Mouse (Mus musculus) brain, embryonic 14.5 days (tissue): ENCODE data around the gene D8Ertd738e. TPM values are rescaled to one million over a fixed set of nuclear protein-coding genes. Genes with fewer than 3 reads are reported as not detected.

Experiments
- DNase-seq: peaks from one replicate; pipeline ENCODE4 v3.0.0-alpha.2; 2011; ENCODE audit warnings: low read depth
- CTCF ChIP-seq: fragments of 200-500 bp; IDR thresholded peaks from 2 replicates; pipeline ENCODE4 v1.5.1; 2012; ENCODE audit warnings: inconsistent platforms, mild to moderate bottlenecking, moderate library complexity, borderline replicate concordance; ENCODE audit not compliant: insufficient read depth, insufficient read length; ENCODE audit errors: extremely low read depth
- POLR2A ChIP-seq: fragments of 200-500 bp; IDR thresholded peaks from 2 replicates; pipeline ENCODE4 v1.6.1; 2012; ENCODE audit warnings: mild to moderate bottlenecking, inconsistent platforms, borderline replicate concordance; ENCODE audit not compliant: poor library complexity, insufficient read depth, insufficient read length, severe bottlenecking; ENCODE audit errors: extremely low read depth
- polyA plus RNA-seq: library from polyadenylated mRNA; depleted of rRNA; stranded (reverse); fragments of >200 nt; gene quantifications from 2 replicates; pipeline ENCODE4 v1.2.3, GENCODE M21; 2012

D8Ertd738e gene
- polyA plus RNA-seq, 1 experiment = 165 TPM

DNA sequence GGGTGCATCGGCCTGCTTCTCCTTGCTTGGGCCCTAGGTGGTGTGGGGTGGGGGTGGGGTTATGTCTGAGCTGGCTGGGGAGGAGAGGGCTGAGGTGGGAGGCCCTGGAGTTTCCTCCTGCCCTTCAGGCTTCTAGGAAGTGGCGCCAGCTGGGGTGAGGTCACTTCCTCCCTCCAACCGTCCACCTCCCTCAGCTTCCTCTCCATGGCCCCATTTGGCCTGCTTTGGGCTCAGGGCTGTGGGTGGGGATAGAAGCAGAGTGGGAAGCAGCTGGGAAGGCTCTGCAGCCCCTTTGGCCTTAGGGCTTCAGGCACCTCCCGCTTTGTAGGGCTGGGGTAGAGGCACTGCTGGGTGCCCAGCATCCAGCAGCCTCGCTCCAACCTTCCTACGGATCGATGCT is 41.7 kb downstream of the D8Ertd738e start:
- DNase-seq = no peak
- TF ChIP-seq POLR2A (no peak), CTCF (no peak)

DNA sequence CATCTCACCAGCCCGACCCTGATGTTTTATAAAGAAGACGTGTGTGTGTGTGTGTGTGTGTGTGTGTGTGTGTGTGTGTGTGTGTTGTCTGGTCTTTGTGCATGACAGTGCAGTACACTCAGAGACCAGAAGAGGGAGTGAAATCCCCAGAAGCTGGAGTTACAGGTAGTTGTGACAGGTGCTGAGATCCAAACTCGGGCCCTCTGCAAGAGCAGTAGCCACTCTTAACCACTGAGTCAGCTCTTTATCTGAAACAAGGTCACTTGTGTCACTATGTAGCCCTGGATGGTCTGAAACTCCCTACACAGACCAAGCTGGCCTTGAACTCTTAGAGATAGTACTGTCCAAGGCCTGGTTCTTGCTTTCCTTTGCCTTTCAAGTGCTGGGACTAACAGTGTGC is 42.9 kb downstream of the D8Ertd738e start:
- no peak for TF ChIP-seq CTCF
- TF ChIP-seq POLR2A = no peak
- DNase-seq = no peak

DNA sequence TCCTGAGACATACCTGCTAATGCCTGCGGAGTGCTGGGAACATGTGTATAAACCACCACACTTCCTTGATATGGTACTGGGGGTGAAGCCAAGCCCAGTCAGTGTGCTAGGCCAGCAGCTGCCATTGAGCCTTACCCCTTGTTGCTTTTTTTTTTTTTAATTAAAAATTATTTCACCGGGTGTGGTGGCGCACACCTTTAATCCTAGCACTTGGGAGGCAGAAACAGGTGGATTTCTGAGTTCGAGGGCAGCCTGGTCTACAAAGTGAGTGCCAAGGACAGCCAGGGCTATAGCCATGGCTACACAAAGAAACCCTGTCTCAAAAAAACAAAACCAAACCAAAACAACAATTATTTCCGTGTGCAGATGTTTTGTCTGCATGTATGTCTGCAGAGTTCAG is 44.4 kb downstream of the D8Ertd738e start:
- DNase-seq = no peak
- no peak for TF ChIP-seq POLR2A
- no peak for TF ChIP-seq CTCF

DNA sequence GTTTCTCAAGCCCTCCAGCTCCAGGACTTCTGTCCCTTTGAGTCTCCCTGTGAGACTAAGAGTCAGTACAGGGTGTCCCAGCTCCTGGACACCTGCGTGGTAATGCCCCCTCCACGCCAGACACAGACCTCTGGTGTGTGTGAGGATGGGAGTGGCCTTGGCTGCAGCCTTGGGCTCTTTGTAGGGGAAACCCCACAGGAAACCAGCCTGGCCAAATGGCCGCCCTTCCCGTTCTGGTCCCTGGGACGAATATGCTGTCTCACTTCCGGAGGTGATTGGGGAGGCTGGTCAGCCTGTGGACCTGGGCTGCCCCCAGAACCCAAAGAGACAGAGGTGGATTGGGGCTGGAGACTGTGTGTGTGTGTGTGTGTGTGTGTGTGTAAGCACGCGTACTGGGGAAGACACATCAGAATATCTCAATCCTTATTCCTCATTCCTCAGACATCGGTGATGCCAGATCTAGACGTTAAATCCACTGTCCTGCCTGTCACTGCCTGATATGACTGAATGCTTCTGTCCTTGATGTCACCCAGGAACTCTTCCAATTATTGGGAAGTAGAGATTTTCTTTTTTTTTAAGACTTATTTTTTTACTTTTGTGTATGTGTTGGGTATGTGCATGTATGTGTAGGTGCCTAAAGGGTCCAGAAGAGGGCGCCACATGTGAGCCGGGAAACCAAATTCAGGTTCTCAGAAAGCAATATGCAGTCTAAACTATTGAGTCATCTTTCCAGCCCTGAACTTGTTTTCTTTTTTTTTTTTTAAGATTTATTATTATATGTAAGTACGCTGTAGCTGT is 45.3 kb downstream of the D8Ertd738e start:
- DNase-seq = no peak
- peak; percentile 35; the same call in 1 of the 2 replicates for TF ChIP-seq CTCF
- TF ChIP-seq POLR2A = no peak

DNA sequence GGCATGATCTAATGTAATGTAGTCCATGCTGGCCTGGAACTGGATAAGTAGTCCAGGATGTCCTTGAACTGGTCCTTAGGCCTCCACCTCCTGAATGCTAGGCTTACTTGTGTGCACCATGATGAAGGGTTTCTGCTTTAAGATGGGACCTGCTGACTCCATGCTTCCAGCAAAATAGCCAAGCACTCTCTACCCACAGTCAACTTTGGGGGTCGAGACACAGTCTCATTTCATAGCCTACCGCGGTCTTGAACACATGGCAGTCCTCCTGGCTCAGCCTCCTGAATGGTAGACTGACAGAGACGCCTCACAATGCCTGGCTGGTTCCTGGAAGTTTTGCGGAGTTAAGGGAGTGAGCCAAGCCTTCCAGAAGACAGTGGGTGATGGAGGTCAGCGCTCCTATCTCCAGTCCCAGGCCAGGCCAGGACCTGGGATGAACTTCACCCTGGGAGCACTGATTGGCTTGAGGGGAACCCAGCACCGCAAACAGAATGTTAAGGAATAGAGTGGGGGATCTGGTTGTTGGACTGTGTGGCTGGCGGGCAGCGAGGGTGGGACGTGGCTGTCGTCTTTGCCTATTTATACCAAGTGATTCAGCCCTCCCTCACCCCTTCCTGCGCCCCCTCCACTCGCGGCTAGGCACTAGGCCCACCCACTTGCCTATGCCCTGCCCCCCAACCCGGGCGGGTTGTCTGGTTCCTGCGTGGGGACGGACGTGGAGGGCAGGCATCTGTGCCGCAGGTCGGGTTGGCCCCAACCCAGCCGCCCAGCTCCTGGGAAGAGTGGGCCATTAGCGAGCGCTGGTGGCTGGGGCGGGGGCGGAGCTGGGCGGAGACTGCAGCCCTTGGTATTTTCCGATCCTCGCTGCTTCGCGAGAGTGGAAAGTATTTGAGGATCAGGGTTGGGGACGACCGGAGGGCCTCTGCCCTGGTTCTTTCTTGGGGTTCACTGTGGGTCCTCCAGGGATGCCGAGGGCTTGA is 46.3 kb downstream of the D8Ertd738e start:
- peak; percentile 12; the same call in 1 of the 2 replicates for TF ChIP-seq POLR2A
- no peak for TF ChIP-seq CTCF

DNA sequence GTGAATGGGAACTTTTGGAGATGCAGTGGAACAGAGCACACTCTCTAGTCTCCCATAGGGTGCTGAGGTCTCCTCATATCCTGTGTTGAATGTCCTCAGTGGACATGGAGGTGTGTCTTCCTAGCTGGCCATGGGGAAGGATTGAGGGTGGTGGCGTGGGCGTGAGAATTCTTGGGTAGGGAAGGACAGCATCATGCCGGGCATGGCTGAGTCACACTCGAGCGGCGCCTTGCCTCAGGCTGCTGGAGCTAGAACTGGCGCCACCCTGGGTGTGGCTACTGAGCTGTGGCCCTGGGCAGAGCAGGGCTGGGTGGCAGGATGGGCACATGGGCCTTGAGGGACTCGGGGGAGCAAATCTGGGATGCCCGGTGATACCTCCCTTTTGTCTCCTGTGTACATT is 47.1 kb downstream of the D8Ertd738e start:
- TF ChIP-seq CTCF = no peak
- no peak for TF ChIP-seq POLR2A
- DNase-seq = no peak

More for the DNA sequence above, 46.3 kb downstream of the D8Ertd738e start:
- DNase-seq = peak; percentile 83

DNA sequence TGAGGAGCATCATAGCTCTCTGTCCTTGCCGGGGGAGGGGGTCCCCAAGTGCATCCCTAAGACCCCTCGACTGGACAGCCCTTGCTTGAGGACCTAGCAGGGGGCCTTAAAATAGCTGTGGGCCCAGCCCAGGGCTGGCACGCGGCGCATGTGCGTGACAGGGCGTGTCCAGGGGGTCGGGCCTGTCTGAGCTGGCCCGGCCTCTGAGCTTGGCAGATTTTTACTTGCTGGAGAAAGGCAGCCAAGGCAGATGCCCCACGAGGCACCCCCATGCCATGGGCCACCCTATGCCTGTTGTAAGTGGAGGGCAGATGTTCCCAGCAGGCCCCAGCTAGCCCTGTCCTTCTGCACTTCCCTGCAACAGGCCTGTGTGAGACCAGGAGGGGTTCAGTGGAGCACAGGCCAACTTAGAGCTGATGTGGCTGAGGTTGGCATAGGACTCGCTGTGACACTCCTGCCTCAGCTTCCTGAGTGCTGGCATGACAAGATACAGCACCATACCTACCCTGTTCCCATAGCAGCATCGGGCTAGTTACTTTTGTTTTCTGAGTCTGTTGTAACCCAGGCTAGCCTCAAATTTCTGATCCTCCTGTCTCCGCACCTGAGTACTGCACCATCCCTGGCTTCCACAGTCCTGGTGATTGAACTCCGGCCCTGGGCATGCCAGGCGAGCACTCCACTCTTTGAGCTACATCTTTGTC is 47.8 kb downstream of the D8Ertd738e start:
- peak; percentile 60 for DNase-seq
- TF ChIP-seq POLR2A = no peak
- TF ChIP-seq CTCF = no peak

DNA sequence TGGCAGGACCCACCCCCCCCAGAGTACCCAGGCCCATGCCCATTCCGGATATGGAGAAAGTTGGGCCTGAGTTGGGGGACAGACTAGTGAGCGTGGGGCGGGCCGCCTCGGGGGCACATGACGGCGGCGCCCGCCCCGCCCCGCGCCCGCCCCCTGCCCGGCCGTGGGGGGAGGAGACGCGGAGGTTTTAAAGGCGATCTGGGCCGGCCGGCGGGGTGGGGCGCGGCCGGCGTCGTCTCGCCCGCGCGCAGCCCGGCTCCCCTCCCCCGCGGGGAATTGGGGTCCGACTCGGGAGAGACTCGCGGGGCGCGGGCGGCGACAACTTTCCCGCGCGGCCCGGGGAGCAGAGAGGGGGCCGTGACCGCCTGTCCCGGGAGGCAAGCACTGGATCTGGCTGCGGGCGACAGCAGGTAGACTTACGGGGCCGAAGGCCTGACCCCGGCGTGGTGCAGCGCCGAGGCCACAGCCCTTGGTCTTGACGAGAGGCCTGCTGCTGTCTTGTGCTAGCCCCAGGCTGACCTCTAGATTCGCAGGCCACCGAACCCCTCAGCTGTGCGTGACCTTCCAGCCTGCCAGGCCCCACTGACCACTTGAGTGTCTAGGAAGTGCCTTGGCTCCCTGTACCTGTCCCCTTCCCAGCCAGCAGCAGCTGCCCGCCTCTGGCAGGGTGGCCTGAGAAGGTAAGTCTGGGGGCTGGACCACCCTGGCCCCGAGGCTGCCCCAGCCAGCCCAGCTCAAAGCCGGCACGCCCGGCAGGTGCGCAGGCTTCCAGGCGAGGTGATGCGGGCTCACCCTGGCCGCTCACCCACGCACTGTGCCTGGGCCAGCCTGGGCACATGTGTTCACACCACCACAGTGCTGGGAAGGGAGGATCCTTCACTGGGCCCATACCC is 48.6 kb downstream of the D8Ertd738e start:
- TF ChIP-seq POLR2A (peak; percentile 37; the same call in 1 of the 2 replicates), CTCF (no peak)
- DNase-seq = peak; percentile 66

DNA sequence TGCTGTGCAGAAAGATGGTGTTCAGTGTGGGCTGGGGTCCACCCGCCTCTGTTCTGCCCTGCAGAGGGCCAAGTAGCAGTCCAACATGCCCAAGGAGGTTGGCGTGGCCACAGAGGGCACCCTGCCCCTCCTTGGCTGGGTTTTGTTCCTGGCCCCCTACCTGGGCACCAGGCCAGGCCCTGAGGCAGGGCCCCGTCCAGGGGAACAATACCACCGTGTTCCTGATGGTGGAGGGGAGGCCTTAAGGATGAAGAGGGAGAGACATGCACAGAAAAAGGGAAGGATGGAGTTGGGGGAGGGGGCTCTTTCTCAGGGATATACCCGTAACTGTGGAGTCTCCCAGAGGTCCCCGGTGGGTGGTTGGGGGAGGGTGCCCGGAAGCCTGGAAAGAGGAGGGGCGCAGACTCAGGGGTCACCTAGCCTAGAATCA is 49.4 kb downstream of the D8Ertd738e start:
- DNase-seq = peak; percentile 86
- TF ChIP-seq POLR2A = no peak
- no peak for TF ChIP-seq CTCF

DNA sequence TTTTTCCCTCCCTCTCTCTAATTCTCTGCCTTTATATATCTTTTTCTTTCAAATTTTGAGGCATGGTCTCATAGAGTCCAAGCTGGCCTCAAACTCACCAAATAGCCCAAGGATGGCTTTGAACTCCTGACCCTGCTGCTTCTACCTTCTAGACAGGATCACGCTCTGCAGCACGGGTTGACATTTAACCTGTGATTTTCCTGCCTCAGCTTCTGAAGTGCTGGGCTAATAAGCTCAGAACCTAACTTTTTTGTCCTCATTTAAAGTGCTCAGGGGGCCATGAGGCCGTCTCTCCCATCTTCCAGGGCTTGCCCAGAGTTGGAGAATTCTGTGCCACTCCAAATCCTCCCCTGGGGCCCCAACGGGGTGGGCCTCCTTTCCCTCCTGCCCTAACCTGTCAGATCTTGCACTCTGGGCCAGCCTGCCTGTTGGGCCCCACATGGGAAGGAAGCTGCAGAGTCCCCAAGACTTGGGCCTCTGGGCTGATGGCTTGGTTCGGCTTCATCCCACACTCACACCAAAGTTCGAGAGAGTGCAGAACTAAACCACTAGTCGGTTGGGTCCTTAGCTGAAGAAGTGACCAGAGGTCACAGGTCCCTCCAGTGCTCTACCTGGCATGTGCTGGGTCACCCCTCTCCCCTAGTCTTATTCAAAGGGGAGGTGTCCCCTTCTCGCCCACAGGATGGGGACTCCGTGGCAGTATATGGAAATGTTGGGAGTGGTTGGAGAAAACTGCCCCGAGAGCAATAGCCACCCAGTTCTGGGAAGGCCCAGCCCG is 50.0 kb downstream of the D8Ertd738e start:
- DNase-seq = no peak
- TF ChIP-seq POLR2A = no peak
- TF ChIP-seq CTCF = no peak

DNA sequence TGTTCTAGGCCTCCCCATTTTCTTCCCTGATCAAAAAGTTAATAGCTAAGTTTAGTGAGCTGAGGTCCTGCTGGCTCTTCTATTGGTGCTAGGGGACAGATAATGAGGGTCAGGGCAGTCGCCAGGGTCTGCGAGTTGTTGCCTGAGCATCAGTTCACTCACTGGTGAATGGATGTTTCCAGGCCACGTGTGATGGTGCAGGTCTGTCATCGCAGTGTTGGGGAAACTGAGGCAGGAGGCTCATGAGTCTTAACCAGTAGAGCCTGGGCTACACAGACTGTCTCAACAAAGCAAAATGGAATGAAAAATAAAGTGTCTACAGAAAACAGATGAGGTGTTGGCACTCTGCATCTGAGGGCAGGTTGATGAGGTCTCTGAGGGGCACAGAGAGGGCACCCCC is 50.6 kb downstream of the D8Ertd738e start:
- no peak for DNase-seq
- no peak for TF ChIP-seq POLR2A
- no peak for TF ChIP-seq CTCF
